Mouse (Mus musculus) thymus, postnatal 36 days (tissue): Measurements from ENCODE around the gene Mrpl51.

Source experiments
- DNase-seq, 2 experiments: peaks; one replicate each; pipeline ENCODE4 v3.0.0; 2022; ENCODE audit warnings: mixed read lengths in 2 of 2

Mrpl51 gene

GRCm38 (mm10) chr6:125193390-125193789, 1.8 kb downstream of the Mrpl51 start:
- DNase-seq: no peak

DNA sequence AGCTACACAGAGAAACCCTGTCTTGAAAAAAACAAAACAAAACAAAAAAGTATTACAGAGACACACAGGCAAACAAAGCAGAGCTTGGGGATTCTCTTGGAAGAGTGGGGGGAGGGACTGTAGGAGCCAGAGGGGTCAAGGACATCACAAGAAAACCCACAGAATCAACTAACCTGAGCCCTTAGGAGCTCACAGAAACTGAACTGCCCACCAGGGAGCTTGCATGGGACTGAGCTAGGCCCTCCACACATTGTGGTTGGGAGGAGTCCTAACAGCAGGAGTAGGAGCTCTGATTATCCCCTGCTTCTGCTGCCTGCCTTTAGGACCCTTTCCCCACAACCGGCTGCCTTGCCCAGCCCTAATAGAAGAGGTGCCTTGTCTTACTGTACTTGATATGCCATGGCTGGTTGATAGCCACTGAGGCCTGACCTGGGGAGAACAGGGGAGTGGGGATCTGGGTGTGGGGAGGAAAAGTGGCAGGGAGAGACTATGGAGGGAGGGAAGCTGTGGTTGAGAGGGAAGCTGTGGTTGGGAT, 4.0 kb downstream of the Mrpl51 start:
- no peak for DNase-seq

- no peak for DNase-seq
Observed at GRCm38 (mm10) chr6:125196301-125196700, 4.7 kb downstream of the Mrpl51 start.

DNA sequence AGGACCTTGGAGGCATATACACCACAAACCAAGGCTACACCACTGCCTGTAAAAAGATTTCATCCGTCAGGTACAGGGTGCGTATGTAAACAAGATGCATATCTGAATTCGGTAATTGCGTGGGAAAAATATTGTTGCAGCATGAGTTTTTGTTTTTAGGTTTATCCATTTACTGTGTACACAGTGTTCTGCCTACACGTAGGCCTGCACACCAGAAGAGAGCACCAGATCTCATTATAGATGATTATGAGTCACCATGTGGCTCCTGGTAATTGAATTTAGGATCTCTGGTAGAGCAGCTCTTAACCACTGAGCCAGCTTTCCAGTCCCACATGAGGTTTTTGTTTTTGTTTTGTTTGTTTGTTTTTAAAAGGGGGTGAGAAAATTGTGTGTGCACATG, 5.6 kb downstream of the Mrpl51 start:
- DNase-seq: no peak

GRCm38 (mm10) chr6:125210436-125210835, 18.8 kb downstream of the Mrpl51 start:
- peak in 1 of 2 experiments; percentile 14 for DNase-seq

DNA sequence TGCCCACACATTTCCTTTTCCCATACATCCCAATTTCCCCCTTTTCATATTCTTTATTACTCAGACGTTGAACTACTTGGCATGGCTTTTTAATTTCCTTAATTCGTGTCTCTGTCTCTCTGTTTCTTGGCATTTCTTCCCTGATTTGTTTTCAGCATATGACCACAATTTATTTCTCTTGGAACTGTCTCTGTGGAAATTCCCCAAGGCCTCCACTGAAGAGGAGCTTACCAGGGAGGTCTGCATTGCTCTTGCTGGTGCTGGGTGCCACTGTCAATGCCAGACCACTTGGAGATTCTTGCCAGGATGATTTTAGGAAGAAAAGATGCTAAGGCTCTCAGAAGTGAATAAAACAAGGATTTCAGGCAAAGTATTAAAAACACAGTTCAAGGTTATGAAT, 21.0 kb downstream of the Mrpl51 start:
- DNase-seq: no peak

GRCm38 (mm10) chr6:125213129-125213528, 21.5 kb downstream of the Mrpl51 start:
- DNase-seq: no peak

DNA sequence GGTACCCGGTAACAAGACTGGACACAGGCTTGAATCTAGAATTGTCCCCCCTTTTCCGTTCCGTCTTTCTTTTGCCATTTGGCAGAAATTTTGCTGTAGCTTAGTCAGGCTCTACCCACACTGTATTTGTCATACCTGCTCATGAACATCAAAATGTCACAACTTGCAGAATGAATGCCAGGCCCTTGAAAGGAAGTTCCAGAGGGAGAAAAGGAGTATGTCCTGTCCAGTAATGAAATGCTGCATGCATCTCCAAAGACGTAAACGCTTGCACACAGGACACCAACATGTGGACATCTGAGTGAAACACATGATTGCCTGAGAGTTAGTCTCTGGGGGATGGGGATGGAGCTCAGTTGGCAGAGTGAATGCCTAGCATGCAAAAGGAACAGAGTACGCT, 22.1 kb downstream of the Mrpl51 start:
- DNase-seq: no peak

DNA sequence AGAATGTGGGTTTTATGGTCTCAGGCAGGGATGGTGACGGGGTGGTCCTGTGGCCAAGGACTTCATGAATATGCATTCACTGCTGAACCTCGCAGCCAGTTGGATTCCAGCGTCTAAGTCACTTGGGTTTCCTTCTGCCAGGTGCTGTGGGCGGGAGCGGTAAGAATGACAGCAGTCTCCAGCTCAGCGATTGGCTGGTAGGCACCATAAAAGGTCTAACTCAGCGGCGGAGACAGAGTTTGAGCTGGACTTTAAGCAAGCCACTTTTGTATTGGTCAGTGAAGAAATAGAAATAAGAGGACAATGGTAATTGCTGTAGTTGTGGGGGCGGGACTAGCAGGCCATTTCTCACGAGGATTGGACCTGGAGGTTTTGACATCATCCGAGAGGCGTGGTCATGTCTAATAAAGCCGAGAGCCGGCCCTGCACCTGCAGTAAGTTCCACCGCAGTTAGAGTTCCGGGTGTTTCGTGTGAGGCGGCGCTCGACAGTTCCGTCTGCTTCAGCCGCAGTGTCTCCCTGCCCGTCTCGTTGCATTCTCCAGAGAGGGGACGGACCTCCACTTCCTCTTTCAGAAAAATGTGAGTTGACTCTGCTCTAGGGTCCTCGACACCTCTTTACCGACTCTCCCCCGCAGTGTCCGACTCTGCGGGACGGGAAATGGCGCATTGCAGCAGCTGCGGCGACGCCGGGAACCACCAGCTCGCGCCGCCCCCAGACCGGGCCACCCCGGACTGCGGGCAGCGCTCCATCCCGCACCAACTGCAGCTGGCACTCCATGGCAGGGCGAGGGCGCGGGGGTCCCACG, 23.8 kb downstream of the Mrpl51 start, which contains the start of gene Vamp1:
TSS of gene Vamp1 (plus strand) at position 404 of the 807 bp plus-strand sequence.
- peak; percentile 92 for DNase-seq

GRCm38 (mm10) chr6:125216898-125217297, 25.3 kb downstream of the Mrpl51 start:
- peak in 1 of 2 experiments; percentile 7 for DNase-seq

DNA sequence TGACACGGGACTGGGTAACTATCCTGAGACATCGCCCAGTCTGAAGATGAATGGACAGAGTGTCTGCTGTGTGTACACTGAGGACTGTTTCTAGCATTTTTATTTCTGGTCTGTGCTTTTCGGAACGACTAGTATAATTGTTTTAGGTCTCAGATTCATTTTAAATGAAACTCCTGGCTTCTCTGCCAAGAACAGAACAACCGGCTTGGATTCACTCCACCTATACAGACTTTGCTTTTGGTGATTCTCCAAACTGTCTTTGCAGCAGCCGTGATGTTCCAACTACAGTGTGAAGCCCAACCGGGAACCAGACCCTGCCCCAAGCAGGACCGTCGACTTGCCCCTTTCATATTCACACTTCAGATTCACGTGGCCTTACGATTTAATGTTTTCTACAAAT, 26.3 kb downstream of the Mrpl51 start:
- DNase-seq: no peak

DNA sequence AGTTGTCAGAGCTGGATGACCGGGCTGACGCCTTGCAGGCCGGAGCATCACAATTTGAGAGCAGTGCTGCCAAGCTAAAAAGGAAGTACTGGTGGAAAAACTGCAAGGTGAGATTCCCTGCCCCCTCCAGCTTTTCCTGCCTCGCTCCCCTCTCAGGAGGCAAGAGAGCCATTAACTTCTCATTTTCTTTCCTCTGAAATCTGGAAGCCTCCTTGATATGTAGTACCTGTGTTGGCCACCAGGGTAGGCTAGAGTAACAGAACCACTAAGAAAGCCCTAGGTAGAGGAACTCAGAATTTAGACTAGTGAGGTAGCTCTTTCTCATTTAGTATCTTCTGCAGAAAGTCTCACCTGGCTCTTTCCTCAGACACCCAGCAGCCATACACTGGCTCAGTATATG, 27.4 kb downstream of the Mrpl51 start:
- peak; percentile 67 to 71 for DNase-seq

GRCm38 (mm10) chr6:125221115-125221745, 29.6 kb downstream of the Mrpl51 start:
- DNase-seq: peak; percentile 51 to 56

- DNase-seq: peak; percentile 86 to 95
Observed at GRCm38 (mm10) chr6:125222146-125222545, 30.5 kb downstream of the Mrpl51 start.

DNA sequence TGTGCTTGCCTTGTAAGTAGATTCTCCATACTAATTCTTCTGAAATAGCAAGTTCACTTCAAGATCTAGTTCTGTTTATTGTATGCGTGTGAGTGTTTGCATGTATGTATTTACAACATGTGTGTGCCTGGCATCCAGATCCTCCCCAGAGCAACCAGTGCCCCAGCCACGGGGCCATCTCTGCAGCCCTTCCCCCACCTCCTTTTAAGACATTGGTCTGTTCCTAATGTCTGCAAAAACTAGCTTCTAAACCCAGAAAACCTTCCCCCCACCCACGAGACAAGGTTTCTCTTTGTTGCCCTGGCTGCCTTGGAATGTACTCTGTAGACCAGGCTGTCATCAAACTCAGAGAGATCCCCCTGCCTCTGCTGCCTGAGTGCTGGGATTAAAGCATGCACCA, 31.0 kb downstream of the Mrpl51 start:
- peak; percentile 45 to 59 for DNase-seq

- DNase-seq: peak; percentile 67 to 74
Observed at GRCm38 (mm10) chr6:125225518-125226115, 34.0 kb downstream of the Mrpl51 start.

GRCm38 (mm10) chr6:125230571-125230970, 39.0 kb downstream of the Mrpl51 start:
- DNase-seq: peak; percentile 26 to 63

GRCm38 (mm10) chr6:125231117-125232044, 39.8 kb downstream of the Mrpl51 start, which contains the start of gene Tapbpl:
TSS of gene Tapbpl (minus strand) at chr6:125231860.
- DNase-seq: peak; percentile 81 to 86

- peak in 1 of 2 experiments; percentile 44 for DNase-seq
Observed at GRCm38 (mm10) chr6:125232045-125232437, 40.4 kb downstream of the Mrpl51 start.

- DNase-seq: no peak
Observed at GRCm38 (mm10) chr6:125232516-125232915, 40.9 kb downstream of the Mrpl51 start.

DNA sequence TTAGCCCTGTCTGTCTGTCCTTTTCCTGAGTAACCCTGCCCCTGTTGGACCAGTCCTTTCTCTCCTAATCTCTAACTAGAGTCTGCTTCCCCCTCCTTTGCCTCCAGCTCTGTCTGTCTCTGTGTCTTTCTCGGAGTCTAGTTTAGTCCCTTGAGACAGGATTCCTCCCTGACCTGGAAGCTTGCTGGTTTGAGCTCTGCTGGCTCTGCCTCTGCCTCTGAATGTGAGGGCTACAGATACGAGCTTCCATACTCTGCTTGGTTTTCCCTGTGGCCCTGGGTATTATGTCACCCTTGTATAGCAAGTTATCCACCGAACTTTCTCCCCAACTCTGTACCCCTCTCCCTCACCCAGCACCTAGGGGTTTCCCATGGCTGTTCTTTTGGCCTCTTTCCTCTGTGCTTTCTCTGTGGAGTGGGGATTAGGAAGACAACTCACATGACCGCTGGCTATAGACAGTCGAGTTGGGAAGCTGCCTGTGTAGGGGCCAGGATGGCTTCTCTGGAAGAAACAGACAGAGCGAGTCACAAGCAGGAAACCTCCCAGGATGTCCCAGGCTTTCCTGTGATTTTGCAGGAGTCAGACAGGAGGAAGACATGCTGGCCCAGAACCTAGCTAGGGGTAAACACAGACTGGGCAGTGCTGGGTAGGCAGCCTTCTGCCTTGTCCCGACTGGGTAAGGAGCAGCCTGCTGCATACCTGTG, 42.4 kb downstream of the Mrpl51 start:
- no peak for DNase-seq

DNA sequence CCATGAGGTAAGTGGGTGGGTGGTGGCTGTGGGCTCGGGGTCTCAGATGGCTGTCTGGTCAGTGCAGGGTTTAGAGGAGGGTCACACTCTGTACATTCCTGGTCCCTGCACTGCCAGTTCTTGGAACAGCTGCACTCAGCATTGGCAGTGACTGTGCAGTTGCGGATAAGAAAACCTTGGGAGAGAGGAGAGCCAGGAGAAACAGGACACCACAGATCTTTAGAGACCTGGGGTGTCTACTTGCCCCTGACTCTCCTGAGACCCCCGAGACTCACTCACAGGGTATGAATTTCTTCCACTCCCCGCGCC, 42.9 kb downstream of the Mrpl51 start:
- DNase-seq: no peak
